Mouse (Mus musculus) limb, embryonic 14.5 days (tissue): ENCODE results near the gene Gm5089. TPM values are rescaled to one million over a fixed set of nuclear protein-coding genes. Genes with fewer than 3 reads are reported as not detected.

ENCODE experiments used
- ATAC-seq: fragments of 200-750 bp; cut with Nextera tagmentation; 2 replicates; pipeline ENCODE4 v1.8.0; 2017; ENCODE audit warnings: low read depth, moderate number of reproducible peaks, moderate TSS enrichment; ENCODE audit not compliant: low FRiP score
- DNase-seq: peaks from one replicate; pipeline ENCODE4 v3.0.0-alpha.2; 2015; ENCODE audit warnings: low spot score
- H3K27ac ChIP-seq: fragments of 300-500 bp; sonication (generic); replicated peaks from 2 replicates; pipeline ENCODE4 v1.5.1; 2014; ENCODE audit warnings: low read depth, mild to moderate bottlenecking, low read length, moderate library complexity, mixed read lengths
- H3K27me3 ChIP-seq: fragments of 300-500 bp; sonication (generic); 2 replicates; pipeline ENCODE4 v1.6.1; 2014; ENCODE audit warnings: low read length, mixed read lengths; ENCODE audit not compliant: control insufficient read depth, insufficient read depth
- H3K36me3 ChIP-seq: fragments of 300-500 bp; sonication (generic); 2 replicates; pipeline ENCODE4 v1.6.1; 2014; ENCODE audit warnings: mild to moderate bottlenecking, low read length, moderate library complexity, mixed read lengths; ENCODE audit not compliant: control insufficient read depth, insufficient read depth
- H3K4me1 ChIP-seq: fragments of 300-500 bp; sonication (generic); 2 replicates; pipeline ENCODE4 v1.6.1; 2014; ENCODE audit warnings: antibody characterized with exemption, low read length, mixed read lengths; ENCODE audit not compliant: control insufficient read depth, insufficient read depth
- H3K4me2 ChIP-seq: fragments of 300-500 bp; sonication (generic); replicated peaks from 2 replicates; pipeline ENCODE4 v1.6.1; 2014; ENCODE audit warnings: low read depth, mild to moderate bottlenecking, low read length, moderate library complexity; ENCODE audit not compliant: severe bottlenecking
- H3K4me3 ChIP-seq: fragments of 300-500 bp; sonication (generic); replicated peaks from 2 replicates; pipeline ENCODE4 v1.5.1; 2014; ENCODE audit warnings: low read length
- H3K9ac ChIP-seq: fragments of 300-500 bp; sonication (generic); 2 replicates; pipeline ENCODE4 v1.6.1; 2014; ENCODE audit warnings: mild to moderate bottlenecking, low read depth, low read length, moderate library complexity; ENCODE audit not compliant: severe bottlenecking
- H3K9me3 ChIP-seq: fragments of 300-500 bp; sonication (generic); 2 replicates; pipeline ENCODE4 v1.6.1; 2016; ENCODE audit warnings: low read length; ENCODE audit not compliant: control insufficient read depth
- POLR2A ChIP-seq: fragments of 200-500 bp; IDR thresholded peaks from 2 replicates; pipeline ENCODE4 v1.8.0; 2012; ENCODE audit warnings: inconsistent platforms, mild to moderate bottlenecking, moderate library complexity, borderline replicate concordance; ENCODE audit not compliant: insufficient read depth, insufficient read length; ENCODE audit errors: extremely low read depth
- WGBS: fragments of 180-500 bp; shearing (Covaris S2); extraction: QIAGEN DNeasy Blood & Tissue Kit; methylation state at CpG from one replicate; pipeline ENCODE4 v1.1.7; 2014; 5-methylcytosine and 5-hydroxymethylcytosine counted together
- polyA plus RNA-seq, 2 experiments: library from polyadenylated mRNA; depleted of rRNA in 1 of 2; stranded (reverse) in 1 of 2; unstranded in 1 of 2; fragments of >200 nt; fragmentation: Nextera tagmentation in 1 of 2; extraction: Ambion mirVana in 1 of 2; gene quantifications; 2 replicates each; pipeline versions ENCODE4 v1.2.1 to v1.2.3; 2012 to 2014

Gm5089 gene
- polyA plus RNA-seq, 2 experiments = not detected

DNA sequence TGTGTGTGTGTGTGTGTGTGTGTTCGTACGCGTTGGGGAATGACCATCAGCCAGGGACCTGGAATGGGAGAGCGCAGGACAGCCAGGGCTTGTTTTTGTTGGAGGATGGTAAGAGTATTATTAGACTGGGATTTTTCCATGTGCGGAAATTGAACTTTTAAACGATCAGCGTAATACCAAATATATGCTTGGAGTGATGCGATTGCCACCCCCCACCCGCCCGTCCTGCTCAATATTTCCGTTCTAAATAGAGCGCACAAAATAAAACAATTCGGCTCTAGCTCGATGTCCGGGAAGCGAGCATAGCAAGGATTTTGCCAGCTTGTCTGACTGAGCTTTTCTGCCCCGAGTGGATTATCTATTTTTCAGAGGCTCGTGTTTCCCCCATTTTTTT is 25.9 kb upstream of the Gm5089 start:
- no peaks in the 10 kb centered on the region for H3K36me3 ChIP-seq
- WGBS = under 1% methylated on average over 18 of the region's 18 CpGs
- no peak for TF ChIP-seq POLR2A
- peaks cover 7% of the 10 kb centered on the region; the same call in 1 of the 2 replicates for H3K4me1 ChIP-seq
- H3K9ac ChIP-seq = peak overlapping the region; percentile 66
- no peak for DNase-seq
- peaks cover 75% of the 10 kb centered on the region for H3K27me3 ChIP-seq
- no peaks in the 10 kb centered on the region for H3K9me3 ChIP-seq
- peak overlapping the region; percentile 65 for H3K4me2 ChIP-seq
- 0 out of 2 replicates have a peak overlapping the region, but pooled peaks have one; percentile 85 for H3K27ac ChIP-seq
- ATAC-seq = no peak
- peak overlapping the region; percentile 58 for H3K4me3 ChIP-seq

DNA sequence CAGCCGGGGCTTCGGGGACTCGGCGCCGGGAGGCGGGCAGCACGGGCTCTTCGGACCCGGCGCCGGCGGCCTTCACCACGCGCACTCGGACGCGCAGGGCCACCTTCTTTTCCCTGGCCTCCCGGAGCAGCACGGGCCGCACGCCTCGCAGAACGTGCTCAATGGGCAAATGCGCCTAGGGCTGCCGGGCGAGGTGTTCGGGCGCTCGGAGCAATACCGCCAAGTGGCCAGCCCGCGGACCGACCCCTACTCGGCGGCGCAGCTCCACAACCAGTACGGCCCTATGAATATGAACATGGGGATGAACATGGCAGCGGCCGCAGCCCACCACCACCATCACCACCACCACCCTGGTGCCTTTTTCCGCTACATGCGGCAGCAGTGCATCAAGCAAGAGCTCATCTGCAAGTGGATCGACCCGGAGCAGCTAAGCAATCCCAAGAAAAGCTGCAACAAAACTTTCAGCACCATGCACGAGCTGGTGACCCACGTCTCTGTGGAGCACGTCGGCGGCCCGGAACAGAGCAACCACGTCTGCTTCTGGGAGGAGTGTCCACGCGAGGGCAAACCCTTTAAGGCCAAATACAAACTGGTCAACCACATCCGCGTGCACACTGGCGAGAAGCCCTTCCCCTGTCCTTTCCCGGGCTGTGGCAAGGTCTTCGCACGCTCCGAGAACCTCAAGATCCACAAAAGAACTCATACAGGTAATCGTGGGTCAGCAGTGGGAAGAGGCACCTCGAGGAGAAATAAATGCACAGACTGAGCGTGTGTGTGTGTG is 25.3 kb upstream of the Gm5089 start:
- H3K4me1 ChIP-seq = peaks cover 7% of the 10 kb centered on the region; the same call in 1 of the 2 replicates

DNA sequence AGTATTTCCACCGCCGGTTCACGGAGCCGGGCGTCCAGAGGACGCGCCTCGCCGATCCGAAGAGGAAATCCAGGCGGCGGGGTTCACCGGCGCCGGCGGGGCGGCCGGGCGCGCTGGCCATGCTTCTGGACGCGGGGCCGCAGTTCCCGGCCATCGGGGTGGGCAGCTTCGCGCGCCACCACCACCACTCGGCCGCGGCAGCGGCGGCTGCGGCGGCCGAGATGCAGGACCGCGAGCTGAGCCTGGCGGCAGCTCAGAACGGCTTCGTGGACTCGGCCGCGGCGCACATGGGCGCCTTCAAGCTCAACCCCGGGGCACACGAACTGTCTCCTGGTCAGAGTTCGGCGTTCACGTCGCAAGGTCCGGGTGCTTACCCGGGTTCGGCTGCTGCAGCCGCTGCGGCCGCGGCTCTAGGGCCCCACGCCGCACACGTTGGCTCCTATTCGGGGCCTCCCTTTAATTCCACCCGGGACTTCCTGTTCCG is 24.7 kb upstream of the Gm5089 start:
- H3K9ac ChIP-seq = peak overlapping the region; percentile 66
- H3K4me3 ChIP-seq = peak overlapping the region; percentile 58
- peak overlapping the region; percentile 65 for H3K4me2 ChIP-seq
- peak overlapping the region; percentile 85 for H3K27ac ChIP-seq
- no peaks in the 10 kb centered on the region for H3K36me3 ChIP-seq
- DNase-seq (no peak), ATAC-seq (no peak)
- peaks cover 7% of the 10 kb centered on the region; the same call in 1 of the 2 replicates for H3K4me1 ChIP-seq
- TF ChIP-seq POLR2A = no peak
- peaks cover 75% of the 10 kb centered on the region for H3K27me3 ChIP-seq
- H3K9me3 ChIP-seq = no peaks in the 10 kb centered on the region
- WGBS = 2% methylated on average over 33 of the region's 65 CpGs

More for the DNA sequence above, 25.3 kb upstream of the Gm5089 start:
- Histone ChIP-seq H3K27me3 (peaks cover 75% of the 10 kb centered on the region), H3K27ac (peak overlapping the region; percentile 85), H3K36me3 (no peaks in the 10 kb centered on the region), H3K9ac (peak overlapping the region; percentile 66), H3K9me3 (no peaks in the 10 kb centered on the region), H3K4me3 (peak overlapping the region; percentile 58), H3K4me2 (peak overlapping the region; percentile 65)
- WGBS = 2% methylated on average over 57 of the region's 62 CpGs
- TF ChIP-seq POLR2A = no peak
- no peak for DNase-seq
- ATAC-seq = no peak

DNA sequence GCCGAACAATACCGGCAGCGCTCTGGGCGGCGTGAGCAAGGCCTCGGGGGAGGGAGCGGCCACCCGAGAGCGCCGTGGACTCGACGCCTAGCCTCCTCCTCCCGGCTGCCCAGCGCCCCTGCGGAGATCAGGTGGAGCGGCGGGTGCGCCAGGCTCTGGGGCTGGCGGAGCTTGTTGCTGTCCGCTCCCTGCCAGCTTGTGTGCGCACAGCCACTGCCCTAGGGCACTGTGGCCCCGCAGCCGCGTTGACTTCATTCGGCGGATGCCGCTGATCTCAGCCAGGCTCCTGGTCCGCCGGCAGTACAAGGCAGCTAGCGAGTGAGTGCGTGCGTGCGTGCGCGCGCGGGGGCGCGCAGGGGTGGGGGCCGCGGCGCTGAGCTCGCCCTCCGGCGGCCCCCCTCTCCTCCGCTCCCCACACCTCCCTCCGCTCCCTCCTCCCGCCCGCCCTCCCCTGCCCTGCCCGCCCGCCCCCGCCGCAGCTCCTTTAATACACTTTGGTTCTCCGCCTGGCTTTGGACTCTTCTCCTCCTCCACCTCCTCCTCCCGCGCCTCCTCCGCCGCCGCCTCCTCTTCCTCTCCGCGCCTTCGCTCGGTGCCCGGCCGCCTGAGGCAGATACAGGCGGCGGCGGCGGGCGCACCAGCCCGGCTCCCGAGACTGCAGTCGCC is 24.1 kb upstream of the Gm5089 start, which contains the start of gene Zic2:
Gene Zic2 (plus strand): TSS at position 545 of the 666 bp plus-strand sequence.
- Histone ChIP-seq H3K9me3 (no peaks in the 10 kb centered on the region), H3K4me2 (peak within 1 kb of the TSS; percentile 65), H3K27me3 (peaks cover 78% of the 10 kb centered on the region), H3K4me1 (peaks cover 7% of the 10 kb centered on the region; the same call in 1 of the 2 replicates), H3K36me3 (no peaks in the 10 kb centered on the region), H3K27ac (peak within 1 kb of the TSS; percentile 85), H3K4me3 (peak within 1 kb of the TSS; percentile 58), H3K9ac (peak within 1 kb of the TSS; percentile 66)
- ATAC-seq (peak; percentile 60), DNase-seq (no peak)
- WGBS = 0% methylated on average over 29 of the region's 73 CpGs
- TF ChIP-seq POLR2A = 0 out of 2 replicates have a peak, but pooled peaks have one; percentile 39
